8 mouse cellular contexts compared by ENCODE assay signal in the genomic region with DNA sequence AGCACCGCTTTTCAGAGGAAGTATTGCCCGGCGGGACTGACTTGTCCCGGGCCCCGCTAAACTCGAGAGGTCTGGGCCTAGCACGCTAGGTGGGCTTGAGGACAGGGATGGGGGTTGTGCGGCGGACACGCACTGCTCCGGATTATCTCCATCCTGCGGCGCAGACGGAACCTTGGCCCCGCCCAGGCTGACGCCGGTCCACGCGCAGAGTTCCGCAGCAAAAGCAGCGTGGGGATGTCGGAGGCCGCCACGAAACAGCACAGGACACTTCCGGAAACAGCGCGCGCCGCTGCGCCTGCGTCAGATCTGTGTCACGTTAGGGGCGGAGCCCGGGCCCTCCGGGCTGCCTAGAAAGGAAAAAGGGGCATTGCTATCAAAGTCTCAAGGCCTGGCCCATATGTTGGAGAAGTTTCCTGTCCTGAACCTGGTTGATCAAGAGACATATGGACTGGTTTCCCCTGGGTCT. TPM values are rescaled to one million over a fixed set of nuclear protein-coding genes. Genes with fewer than 3 reads are reported as not detected.
DNase-seq lines count a peak whose midpoint lies in the region; ATAC-seq and TF ChIP-seq lines count a peak whose summit lies in the region.

Gene Parn (minus strand): TSS at position 293 of the 466 bp plus-strand sequence.

- DNase-seq in WW6 (ENCODE audit: low read depth, low spot score) = peak; percentile 79
- peak; percentile 84 to 87 for DNase-seq in cerebellum, postnatal 4 days (ENCODE audit: low spot score in 2 of 2)
- peak; percentile 95 for DNase-seq in gastrocnemius, adult 2 months
- peak; percentile 95 for DNase-seq in hindbrain, postnatal 0 days (ENCODE audit: low spot score)
- DNase-seq in left cerebral cortex, adult 2 months (ENCODE audit: extremely low spot score in 1 of 2, low spot score in 2 of 2) = peak; percentile 93 to 97
- DNase-seq in right cerebral cortex, adult 2 months (ENCODE audit: low spot score in 2 of 2) = peak; percentile 95 to 96
- peak; percentile 92 for DNase-seq in urinary bladder, postnatal 14 days (ENCODE audit: low spot score)

- no peaks in the 10 kb centered on the region for H3K9me3 ChIP-seq in hindbrain, postnatal 0 days (ENCODE audit: low read length)

- H3K4me3 ChIP-seq in gastrocnemius, adult 2 months = peak within 1 kb of the TSS; percentile 96
- peak within 1 kb of the TSS; percentile 81 for H3K4me3 ChIP-seq in hindbrain, postnatal 0 days (ENCODE audit: low read length)
- H3K4me3 ChIP-seq in left cerebral cortex, adult 2 months = peak within 1 kb of the TSS; percentile 79

- no peaks in the 10 kb centered on the region for H3K4me1 ChIP-seq in hindbrain, postnatal 0 days (ENCODE audit: insufficient read depth, low read length)

- no peaks in the 10 kb centered on the region for H3K27me3 ChIP-seq in hindbrain, postnatal 0 days (ENCODE audit: insufficient read depth, low read length)

- no peak for TF ChIP-seq CTCF in gastrocnemius, adult 2 months (IDR thresholded peaks at IDR 0.05)
- TF ChIP-seq CTCF in hindbrain, postnatal 0 days (IDR thresholded peaks at IDR 0.05; ENCODE audit: low read depth) = no peak
- TF ChIP-seq CTCF in left cerebral cortex, adult 2 months (IDR thresholded peaks at IDR 0.05) = no peak; the same call in 1 of the 2 replicates

- H3K9ac ChIP-seq in hindbrain, postnatal 0 days (replicated peaks; ENCODE audit: low read length) = peak within 1 kb of the TSS; percentile 75

- H3K4me2 ChIP-seq in hindbrain, postnatal 0 days (ENCODE audit: low read depth, low read length) = peak within 1 kb of the TSS; percentile 90

- intact Hi-C loops in gastrocnemius, adult 2 months (cut with DNase I) = loop anchor here (10.0 kb wide), 1 partner anchor 553 kb away; no protein-coding TSS in a partner anchor
- intact Hi-C loops in left cerebral cortex, adult 2 months (cut with DNase I) = no loop called here

- under 1% methylated on average over 35 of the region's 35 CpGs for WGBS in hindbrain, postnatal 0 days

- H3K36me3 ChIP-seq in hindbrain, postnatal 0 days (ENCODE audit: insufficient read depth, low read length) = peaks cover 16% of the 10 kb centered on the region; the same call in 1 of the 2 replicates

- peak; percentile 90 for ATAC-seq in hindbrain, postnatal 0 days
- peak; percentile 80 for ATAC-seq in megakaryocyte, adult 5-6 weeks (ENCODE audit: poor library complexity, severe bottlenecking)

- H3K27ac ChIP-seq in gastrocnemius, adult 2 months = peak within 1 kb of the TSS; percentile 91
- peak within 1 kb of the TSS; percentile 78 for H3K27ac ChIP-seq in hindbrain, postnatal 0 days
- H3K27ac ChIP-seq in left cerebral cortex, adult 2 months = peak within 1 kb of the TSS; percentile 95

RNA-seq across cellular contexts. Expression of gene Parn, which starts in this region (rescaled TPM):
- total RNA-seq in gastrocnemius, adult 2 months (2021) = 1 to 10 TPM; 7.8 to 7.9 TPM
- 13.2 and 13.3 TPM in 2 replicates for total RNA-seq in hindbrain, postnatal 0 days (2014; rRNA removed)
- 31.1 and 32.1 TPM in 2 replicates for polyA plus RNA-seq in hindbrain, postnatal 0 days (2015; fragmentation: Nextera tagmentation; extraction: Ambion mirVana)
- total RNA-seq in left cerebral cortex, adult 2 months (2021) = 10 to 100 TPM; 21.0 to 22.8 TPM
- total RNA-seq in megakaryocyte, adult 5-6 weeks (2015) = 6.5 and 8.6 TPM in 2 replicates
- total RNA-seq in megakaryocyte, adult 5-6 weeks (2017) = 21.1 and 21.2 TPM in 2 replicates

Comparison
In these comparisons a context has a peak if more than half of its experiments do, and no peak if none do; other contexts are left out.
1. Peak in every context shown above with its lines: DNase-seq, ATAC-seq, H3K4me3 ChIP-seq and H3K27ac ChIP-seq.